31 mouse cellular contexts compared by ENCODE assay signal in genomic region chrX:67238578-67239328, GRCm38 (mm10).
"Had no signal": no experiment of that assay in that cellular context is flagged by ENCODE, and none has a peak within 500 bp of the region (broad histone marks: within the 10 kb centered on the region; RNA-seq: fewer than 3 reads in every experiment).

No protein-coding gene starts in this region.

- H3K9me3 ChIP-seq: limb, embryonic 10.5 days; limb, embryonic 12.5 days; limb, embryonic 13.5 days; limb, embryonic 15.5 days; liver, embryonic 12.5 days; liver, embryonic 13.5 days; liver, embryonic 15.5 days; lung, embryonic 15.5 days; megakaryocyte, embryonic 14.5 days; midbrain, embryonic 10.5 days; midbrain, embryonic 12.5 days; midbrain, embryonic 13.5 days; midbrain, embryonic 15.5 days had no signal

- H3K4me2 ChIP-seq: limb, embryonic 12.5 days; limb, embryonic 13.5 days; limb, embryonic 15.5 days; liver, embryonic 11.5 days; liver, embryonic 12.5 days; liver, embryonic 13.5 days; liver, embryonic 15.5 days; lung, embryonic 14.5 days; lung, embryonic 15.5 days; midbrain, embryonic 11.5 days; midbrain, embryonic 12.5 days; midbrain, embryonic 13.5 days; midbrain, embryonic 15.5 days had no signal

- ATAC-seq: liver, embryonic 12.5 days; liver, postnatal 0 days; lung, postnatal 0 days; midbrain, embryonic 13.5 days; midbrain, embryonic 15.5 days; midbrain, embryonic 16.5 days had no signal

- H3K27me3 ChIP-seq: limb, embryonic 12.5 days; limb, embryonic 13.5 days; limb, embryonic 15.5 days; liver, embryonic 12.5 days; liver, embryonic 13.5 days; liver, embryonic 15.5 days; lung, embryonic 15.5 days; megakaryocyte, embryonic 14.5 days; midbrain, embryonic 12.5 days; midbrain, embryonic 13.5 days; midbrain, embryonic 15.5 days had no signal

- H3K27ac ChIP-seq: limb, embryonic 10.5 days; limb, embryonic 12.5 days; limb, embryonic 13.5 days; limb, embryonic 15.5 days; liver, embryonic 12.5 days; liver, embryonic 13.5 days; liver, embryonic 14.5 days; liver, embryonic 15.5 days; lung, embryonic 15.5 days; macrophage; midbrain, embryonic 10.5 days; midbrain, embryonic 12.5 days; midbrain, embryonic 13.5 days; midbrain, embryonic 15.5 days had no signal

- H3K4me1 ChIP-seq: limb, embryonic 10.5 days; limb, embryonic 12.5 days; limb, embryonic 13.5 days; limb, embryonic 15.5 days; liver, embryonic 12.5 days; liver, embryonic 13.5 days; liver, embryonic 15.5 days; lung, embryonic 15.5 days; megakaryocyte, embryonic 14.5 days; midbrain, embryonic 10.5 days; midbrain, embryonic 12.5 days; midbrain, embryonic 13.5 days; midbrain, embryonic 15.5 days had no signal

- DNase-seq: left cerebral cortex, postnatal 4 days; liver; liver, embryonic 13.5 days; liver, postnatal 0 days; lung, adult 18-20 months; lung, adult 2 months; lung, embryonic 14.5 days; lung, postnatal 10 days; lung, postnatal 14 days; lung, postnatal 36 days; lung, postnatal 4 days; midbrain, embryonic 14.5 days had no signal

- H3K36me3 ChIP-seq: limb, embryonic 10.5 days; limb, embryonic 12.5 days; limb, embryonic 13.5 days; limb, embryonic 15.5 days; liver, embryonic 12.5 days; liver, embryonic 13.5 days; liver, embryonic 15.5 days; lung, embryonic 15.5 days; midbrain, embryonic 10.5 days; midbrain, embryonic 12.5 days; midbrain, embryonic 13.5 days; midbrain, embryonic 15.5 days had no signal

- H3K9ac ChIP-seq: limb, embryonic 12.5 days; limb, embryonic 13.5 days; limb, embryonic 15.5 days; liver, embryonic 12.5 days; liver, embryonic 13.5 days; liver, embryonic 14.5 days; liver, embryonic 15.5 days; liver, postnatal 0 days; lung, embryonic 14.5 days; lung, embryonic 15.5 days; midbrain, embryonic 12.5 days; midbrain, embryonic 13.5 days; midbrain, embryonic 15.5 days had no signal

- H3K4me3 ChIP-seq: limb, embryonic 10.5 days; limb, embryonic 12.5 days; limb, embryonic 13.5 days; limb, embryonic 15.5 days; liver, embryonic 12.5 days; liver, embryonic 13.5 days; liver, embryonic 15.5 days; lung, embryonic 15.5 days; megakaryocyte, embryonic 14.5 days; midbrain, embryonic 10.5 days; midbrain, embryonic 12.5 days; midbrain, embryonic 13.5 days; midbrain, embryonic 15.5 days; myocyte had no signal
